Mouse (Mus musculus): ENCODE measurements around the gene Rnf5.

DNA sequence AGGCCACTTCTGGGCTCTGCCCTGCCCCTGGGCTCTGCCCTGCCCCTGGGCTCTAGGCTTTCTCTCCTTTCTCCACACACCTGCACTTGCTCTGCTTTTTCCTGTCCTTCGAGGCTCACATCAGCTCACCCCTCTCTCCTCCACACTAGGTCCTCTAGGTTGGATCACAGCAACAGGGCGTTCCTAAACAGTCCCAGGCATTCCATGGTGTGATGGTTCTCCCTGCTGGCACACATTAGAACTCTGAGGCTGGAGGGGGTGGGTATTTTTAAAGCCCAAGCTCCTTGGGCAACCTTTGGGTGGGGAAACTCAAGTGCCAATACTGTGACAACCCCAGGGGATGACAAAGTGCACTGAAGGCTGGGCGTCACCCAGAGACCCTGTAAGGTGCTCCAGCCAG lies 34.0 kb upstream of the Rnf5 start:
- no peak for TF ChIP-seq CTCF (IDR thresholded peaks at IDR 0.05; ENCODE audit: low read depth)
- no peak for TF ChIP-seq EP300 (optimal IDR thresholded peaks at IDR 0.05)

Data from stomach, postnatal 0 days (tissue).